In genomic region chr10:10608626-10609168, GRCm38 (mm10) we compare ENCODE assay signal across 18 mouse cellular contexts.
"Had no signal": no experiment of that assay in that cellular context is flagged by ENCODE, and none has a peak within 500 bp of the region (broad histone marks: within the 10 kb centered on the region; RNA-seq: fewer than 3 reads in every experiment).

No protein-coding gene starts in this region.

- H3K9me3 ChIP-seq: limb, embryonic 12.5 days; limb, embryonic 15.5 days; midbrain, embryonic 12.5 days; midbrain, embryonic 15.5 days had no signal

- ATAC-seq: liver, postnatal 0 days; lung, postnatal 0 days; midbrain, embryonic 15.5 days had no signal

- H3K9ac ChIP-seq: limb, embryonic 12.5 days; limb, embryonic 15.5 days; liver, embryonic 14.5 days; liver, postnatal 0 days; lung, embryonic 14.5 days; midbrain, embryonic 12.5 days; midbrain, embryonic 15.5 days had no signal

- H3K27ac ChIP-seq: left cerebral cortex, adult 2 months; limb, embryonic 12.5 days; limb, embryonic 15.5 days; liver, embryonic 14.5 days; macrophage; midbrain, embryonic 12.5 days; midbrain, embryonic 15.5 days had no signal

- H3K4me1 ChIP-seq: limb, embryonic 12.5 days; limb, embryonic 15.5 days; midbrain, embryonic 12.5 days; midbrain, embryonic 15.5 days had no signal

- DNase-seq: kidney, adult 18-20 months; kidney, adult 9 months; kidney, postnatal 25 days; layer of hippocampus, postnatal 36 days; left cerebral cortex, postnatal 4 days; liver, postnatal 0 days; lung, embryonic 14.5 days; thymus, adult 18-20 months; thymus, postnatal 36 days had no signal

- H3K36me3 ChIP-seq: limb, embryonic 12.5 days; limb, embryonic 15.5 days; midbrain, embryonic 12.5 days; midbrain, embryonic 15.5 days had no signal

- H3K27me3 ChIP-seq: limb, embryonic 12.5 days; limb, embryonic 15.5 days; midbrain, embryonic 12.5 days; midbrain, embryonic 15.5 days had no signal

- H3K4me3 ChIP-seq: left cerebral cortex, adult 2 months; limb, embryonic 12.5 days; limb, embryonic 15.5 days; midbrain, embryonic 12.5 days; midbrain, embryonic 15.5 days had no signal

- H3K4me2 ChIP-seq: limb, embryonic 12.5 days; limb, embryonic 15.5 days; liver, embryonic 11.5 days; lung, embryonic 14.5 days; midbrain, embryonic 12.5 days; midbrain, embryonic 15.5 days had no signal
